Mouse (Mus musculus) adipocyte (in vitro differentiated cells): ENCODE measurements around the gene Gramd1b.

Experiments
- DNase-seq: peaks from one replicate; pipeline ENCODE4 v3.0.0-alpha.2; 2016; ENCODE audit warnings: low spot score

The Gramd1b gene

DNA sequence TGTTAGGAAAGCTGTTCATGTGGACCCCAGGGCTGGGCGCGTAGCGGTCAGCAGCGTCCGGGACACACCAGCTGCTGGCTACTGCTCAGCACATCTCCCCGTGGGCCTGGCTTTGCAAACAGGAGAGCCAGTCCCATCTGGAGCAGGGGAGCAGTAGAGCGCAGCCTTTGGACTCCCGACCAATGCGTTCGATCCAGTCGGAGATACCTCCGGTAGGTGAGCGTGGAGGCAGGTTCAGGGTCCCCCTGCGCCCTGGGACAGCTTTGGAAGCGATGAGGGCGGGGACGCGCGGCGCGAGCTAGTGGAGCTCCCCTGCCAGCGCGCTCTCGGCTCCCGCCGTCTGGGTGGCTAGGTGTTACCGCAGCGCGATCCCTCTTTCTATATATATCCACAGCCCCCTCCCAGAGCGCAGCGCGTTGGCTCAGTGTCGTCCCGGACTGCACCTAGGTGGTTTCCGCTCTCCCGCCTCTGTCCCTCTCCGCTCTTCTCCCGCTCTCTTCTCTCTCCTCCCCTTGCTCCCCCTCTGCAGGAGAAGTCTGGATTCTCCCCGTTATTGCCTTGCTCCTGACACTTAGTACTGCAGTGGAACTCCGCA is at the start of gene Gramd1b:
Gene Gramd1b, minus strand, starts transcription at position 357 of the 595 bp plus-strand sequence.
- no peak for DNase-seq

DNA sequence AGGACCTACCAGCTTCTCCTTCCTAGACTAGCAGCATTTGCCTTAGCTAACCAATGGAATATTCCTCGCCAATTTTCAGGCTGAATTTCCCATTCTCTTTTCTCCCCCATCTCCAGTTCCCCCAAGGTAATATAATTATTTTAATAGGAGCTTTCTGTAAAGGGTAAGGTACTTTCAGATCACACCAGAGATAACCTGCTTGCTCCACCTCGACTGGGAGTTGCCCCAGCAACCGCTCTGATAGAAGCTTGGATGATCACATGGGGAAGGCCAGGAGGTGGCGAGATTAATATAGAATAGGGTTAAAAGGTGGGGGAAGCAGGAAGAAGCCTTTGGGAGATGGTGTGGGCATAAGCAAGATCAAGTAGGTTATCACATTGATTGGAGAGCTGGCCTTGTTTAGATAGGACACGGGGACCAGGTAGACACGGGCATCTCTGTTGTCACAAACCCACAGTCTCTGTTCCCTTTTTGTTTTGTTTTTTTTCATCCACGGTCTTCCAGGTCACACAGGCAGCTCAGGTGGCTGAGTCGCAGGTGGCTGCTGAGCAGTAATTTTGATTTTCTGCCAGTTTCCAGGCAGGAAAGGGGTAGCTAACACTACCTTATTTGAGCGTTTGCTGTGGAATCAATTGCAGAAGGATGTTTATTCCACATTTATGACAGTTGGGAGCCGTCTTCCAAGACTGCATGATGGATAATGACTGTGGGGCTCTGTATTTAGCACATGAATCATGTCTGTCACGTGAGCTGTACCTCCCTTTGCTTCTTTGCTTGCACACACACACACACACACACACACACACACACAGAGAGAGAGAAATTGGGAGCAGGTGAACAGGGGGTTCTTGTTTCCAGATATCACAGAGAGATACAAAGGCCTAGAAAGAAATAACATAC is 47.8 kb upstream of the Gramd1b start:
- no peak for DNase-seq

DNA sequence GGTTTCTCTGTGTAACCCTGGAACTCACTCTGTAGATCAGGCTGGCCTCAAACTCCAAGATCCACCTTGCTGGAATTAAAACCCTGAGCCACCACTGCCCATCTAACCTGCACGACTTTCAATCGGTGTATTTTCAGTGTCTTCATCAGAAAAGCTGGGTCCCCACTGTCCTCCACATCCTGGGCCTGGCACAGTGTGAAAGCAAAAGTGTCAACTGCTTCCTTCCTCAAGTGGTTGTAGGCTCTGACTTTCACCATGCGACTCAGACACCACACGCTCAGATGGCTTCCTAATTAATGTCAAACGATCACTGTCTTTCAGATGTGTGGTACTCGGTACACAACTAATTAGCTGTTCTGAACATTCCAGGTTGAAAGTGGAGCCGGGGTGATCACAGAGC is 45.9 kb upstream of the Gramd1b start:
- no peak for DNase-seq

DNA sequence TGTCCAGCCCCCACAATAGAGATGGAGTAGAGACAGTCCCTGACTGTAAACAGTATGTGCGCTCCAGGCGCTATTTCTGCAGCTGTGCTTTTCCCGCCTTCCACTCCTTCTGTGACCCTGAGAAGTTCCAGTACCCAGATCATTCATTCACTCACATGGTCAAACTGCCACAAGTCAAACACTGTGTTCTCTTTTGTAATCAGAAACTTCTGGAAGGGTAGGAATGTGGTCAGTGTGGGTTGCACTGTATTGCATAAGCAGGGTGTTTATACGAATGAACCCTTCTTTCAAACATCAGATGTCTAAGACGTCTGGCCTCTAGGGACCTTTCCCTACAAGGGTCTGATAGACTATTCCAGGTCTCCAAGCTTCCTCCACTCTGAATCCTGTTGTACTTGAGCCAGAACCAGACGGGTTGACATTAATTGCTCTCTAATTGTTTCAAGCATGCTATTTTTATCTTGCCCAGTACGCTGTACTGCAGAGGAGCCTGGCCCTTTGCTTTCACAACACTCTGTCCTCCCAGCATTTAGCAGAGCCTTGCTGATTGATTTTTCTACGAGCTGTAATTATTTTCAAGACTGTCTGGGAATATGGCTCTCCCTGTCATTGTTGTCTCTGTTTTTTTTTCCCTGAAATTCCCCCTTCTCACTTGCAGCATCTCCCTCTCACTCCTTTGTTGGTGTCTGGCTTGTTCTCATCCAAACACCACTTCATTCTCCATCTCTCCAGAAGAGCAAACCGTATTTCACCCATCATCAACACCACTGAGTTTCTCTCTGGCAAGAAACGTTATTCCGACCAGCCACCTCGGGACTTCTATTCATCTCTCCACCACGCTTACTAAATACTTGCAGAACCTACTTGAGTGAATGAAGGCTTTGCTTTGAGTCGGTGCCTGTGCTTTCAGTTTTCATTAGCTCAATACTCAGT is 44.1 kb upstream of the Gramd1b start:
- peak; percentile 74 for DNase-seq

DNA sequence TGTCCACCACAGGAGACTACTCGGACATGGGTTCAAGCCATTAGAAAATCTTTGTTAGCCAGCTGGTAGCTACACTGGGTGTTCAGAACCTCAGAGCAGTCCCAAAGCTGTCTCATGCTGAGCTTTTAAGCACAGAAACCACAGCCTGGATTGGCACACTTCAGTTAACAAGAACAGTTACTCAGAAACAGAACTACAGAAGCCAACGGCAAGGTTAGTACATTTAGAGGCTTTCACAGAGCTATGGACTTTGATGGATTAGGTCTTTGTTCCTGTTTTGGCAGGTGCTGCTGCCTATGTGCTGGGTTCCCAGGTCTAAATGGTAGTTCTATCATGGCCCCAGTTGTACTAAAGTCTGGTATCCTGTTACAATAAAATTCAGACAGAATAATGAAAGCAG is 40.1 kb upstream of the Gramd1b start:
- no peak for DNase-seq

DNA sequence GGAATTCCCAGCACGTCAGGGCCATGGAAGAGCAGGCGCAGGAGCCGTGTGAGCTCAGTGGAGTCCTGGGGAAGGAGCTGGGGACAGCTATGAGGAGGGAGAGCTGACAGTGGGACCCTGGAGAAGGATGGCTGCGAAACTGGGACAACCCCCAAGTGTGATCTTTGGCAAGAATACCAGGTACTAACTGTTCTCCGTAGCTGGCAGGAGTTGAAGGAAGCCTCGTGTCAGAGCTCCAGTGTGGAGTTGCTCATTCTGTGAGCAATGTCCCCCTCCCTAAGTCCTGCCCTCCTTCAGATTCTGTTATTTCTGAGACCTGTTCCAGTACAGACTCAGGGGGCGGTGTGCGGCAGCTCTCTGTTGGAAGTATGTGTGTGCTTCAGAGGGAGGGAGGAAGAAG is 36.9 kb upstream of the Gramd1b start:
- DNase-seq: no peak

DNA sequence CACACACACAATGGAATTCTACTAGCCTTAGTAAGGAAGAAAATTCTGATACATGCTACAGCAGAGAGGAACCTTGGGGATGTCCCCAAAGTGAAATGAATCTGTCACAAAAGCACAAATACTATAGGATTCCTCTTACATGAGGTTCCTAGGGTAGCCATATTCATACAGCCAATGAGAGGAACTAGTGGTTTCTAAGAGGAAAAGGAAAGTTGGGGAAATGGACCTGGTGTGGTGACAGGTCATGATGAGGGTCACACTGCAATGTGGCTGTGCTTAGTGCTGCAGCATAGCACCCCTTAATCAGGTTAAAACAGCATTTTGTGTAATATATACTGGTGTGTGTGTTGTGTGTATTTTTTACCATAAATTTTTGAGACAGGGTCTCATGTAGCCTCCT is 32.6 kb upstream of the Gramd1b start:
- no peak for DNase-seq

DNA sequence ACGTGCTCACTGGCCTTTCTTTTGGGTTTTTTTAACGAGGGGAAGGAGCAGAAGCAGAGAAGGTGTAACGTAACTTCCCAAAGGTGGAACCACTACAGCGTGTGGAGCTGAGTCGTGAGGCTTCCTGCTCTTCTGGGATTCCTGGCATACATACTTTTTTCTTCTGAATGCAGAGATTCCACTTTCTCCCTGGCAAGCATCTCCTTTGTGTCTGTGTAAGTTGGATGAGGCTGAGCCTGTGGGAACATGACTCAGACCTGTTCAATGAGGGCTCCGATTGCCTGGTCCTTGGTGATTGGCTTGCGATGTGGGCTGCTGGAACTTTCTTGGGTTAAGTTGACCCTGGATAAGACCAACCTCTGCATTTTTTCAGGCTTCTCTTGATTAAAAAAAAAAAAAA is 28.5 kb upstream of the Gramd1b start:
- DNase-seq: no peak

DNA sequence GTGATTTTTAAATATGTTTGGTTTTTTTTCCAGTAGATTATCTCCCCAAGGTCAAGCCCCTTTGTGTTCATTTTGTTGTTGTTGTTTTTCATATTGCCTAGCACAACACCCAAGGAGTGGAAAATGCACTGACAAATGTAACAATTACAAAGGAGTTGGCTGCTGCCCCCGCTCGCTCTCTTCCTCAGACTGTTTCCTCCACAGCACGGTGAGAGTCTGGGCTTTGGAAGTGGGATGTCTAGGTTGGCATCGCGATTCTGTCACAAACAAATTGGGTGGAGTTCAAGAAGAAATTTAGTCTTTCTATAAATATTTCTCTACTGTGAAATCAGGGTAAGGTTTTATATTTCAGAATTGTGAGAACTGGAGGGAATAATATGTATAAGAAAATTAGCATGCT is 26.6 kb upstream of the Gramd1b start:
- DNase-seq: no peak

DNA sequence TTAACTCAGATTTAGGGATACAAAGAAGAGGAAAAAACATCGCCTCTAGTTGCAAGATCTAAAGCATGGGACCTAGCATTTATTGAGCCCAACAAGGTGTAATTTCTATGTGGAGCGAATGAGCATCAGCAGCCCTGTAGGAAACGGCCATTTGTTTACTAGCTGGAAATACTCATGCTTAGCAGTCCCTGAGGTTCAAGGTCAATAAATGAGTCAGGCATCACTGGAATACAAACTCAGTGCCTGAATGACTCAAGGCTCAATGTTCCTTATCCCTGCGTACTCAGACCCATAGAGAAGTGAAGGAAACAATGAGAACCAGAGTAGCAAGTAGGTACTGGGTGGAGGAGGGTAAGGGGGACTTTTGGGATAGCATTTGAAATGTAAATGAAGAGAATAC is 25.2 kb upstream of the Gramd1b start:
- no peak for DNase-seq

DNA sequence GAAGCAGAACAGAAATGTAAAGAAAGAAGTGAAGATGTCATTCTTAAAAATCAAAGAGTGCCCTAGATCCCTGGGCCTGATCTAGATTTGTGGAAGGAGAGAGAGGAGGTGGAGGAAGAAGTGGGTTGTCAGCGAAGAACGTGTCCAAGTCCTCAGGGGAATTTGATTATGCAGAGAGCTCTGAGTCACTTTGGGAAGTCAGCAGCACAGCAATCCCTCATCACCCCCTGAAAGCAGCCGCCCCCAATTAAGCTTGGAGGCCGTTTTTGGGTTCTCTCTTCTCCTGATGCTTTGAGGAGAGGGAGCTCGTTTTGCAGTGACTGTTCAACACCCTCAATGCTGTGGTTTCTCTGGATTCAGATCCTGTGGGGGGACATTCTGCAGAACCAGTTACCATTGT is 24.1 kb upstream of the Gramd1b start:
- DNase-seq: no peak

DNA sequence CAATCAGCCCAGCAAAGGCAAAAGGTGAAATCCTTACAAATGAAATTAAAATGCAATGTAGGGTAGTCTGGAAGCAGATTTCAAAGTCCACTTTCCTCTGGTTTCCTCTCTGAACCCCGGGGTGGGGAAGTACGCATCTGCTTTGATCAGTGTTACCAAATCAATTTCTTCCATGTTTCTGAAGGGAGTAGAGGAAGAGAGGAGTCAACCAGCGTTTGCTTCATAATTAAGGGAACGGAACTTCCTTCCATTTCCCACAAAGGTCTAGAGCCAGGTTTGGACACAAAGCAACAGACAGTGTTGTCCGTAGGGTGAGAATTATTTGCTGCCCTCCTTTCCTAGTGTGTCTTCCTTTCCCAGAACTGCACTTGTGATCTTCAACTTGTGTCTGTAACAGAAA is 16.7 kb upstream of the Gramd1b start:
- no peak for DNase-seq

DNA sequence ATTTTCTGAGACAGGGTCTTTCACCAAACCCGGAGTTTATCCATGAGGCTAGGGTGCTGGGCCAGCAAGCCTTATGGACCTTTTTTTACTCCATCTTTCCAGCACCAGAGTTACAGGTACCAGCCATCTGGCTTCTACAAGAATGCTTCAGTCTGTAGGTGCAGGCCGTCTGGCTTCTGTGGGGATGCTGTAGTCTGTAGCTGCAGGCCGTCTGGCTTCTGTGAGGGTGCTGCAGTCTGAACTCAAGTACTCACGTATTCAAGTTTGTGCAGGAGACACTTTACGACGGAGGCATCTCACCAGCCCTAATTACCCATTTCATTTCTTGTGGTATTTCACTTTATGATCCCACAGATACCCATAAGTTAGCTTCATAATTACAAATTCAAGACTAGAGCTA is 14.0 kb upstream of the Gramd1b start:
- DNase-seq: no peak

DNA sequence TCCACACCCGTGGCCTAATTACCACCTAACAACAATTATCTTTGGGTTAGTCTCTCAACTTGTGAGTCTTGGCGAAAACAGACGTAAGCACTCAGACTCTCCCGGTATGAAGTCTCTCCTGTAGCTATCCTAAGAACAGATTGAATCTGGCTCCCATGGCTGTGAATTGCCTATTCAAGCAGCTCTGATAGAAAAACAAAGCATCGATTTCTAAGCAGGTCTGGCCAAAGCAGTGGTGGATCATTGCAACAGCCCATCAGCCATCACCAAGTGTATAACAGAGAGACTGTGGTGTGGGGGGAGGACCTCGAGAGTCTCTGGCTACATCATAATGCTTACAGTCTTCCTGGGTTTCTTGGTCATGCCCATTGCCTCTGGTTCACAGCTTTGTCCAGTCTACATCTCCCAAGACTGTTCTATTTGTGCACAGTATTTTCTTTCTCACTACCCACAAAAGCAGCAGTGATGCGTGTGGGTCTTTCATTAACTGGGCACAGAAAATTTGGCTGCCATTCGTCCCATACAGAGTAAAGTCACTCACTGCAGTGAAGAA is 8.5 kb upstream of the Gramd1b start:
- DNase-seq: no peak

DNA sequence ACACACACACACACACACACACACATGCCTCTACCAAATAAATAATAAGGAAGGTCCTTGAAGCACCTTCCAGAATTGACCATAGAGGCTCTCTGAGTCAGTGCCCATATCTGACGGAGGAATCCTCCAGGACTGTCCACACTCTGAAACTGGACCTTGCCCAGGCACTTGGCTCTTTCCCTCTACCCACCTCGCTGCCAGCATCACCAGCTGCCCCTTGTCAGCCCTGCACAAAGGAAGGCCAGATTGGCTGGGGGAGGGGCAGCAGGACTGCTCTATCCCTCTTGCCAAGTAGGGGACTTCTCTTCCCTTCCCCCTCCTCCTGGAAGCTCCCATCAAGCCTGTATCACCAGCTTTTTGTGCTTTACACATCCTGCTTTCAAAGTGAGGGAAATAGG is 6.5 kb upstream of the Gramd1b start:
- DNase-seq: no peak

DNA sequence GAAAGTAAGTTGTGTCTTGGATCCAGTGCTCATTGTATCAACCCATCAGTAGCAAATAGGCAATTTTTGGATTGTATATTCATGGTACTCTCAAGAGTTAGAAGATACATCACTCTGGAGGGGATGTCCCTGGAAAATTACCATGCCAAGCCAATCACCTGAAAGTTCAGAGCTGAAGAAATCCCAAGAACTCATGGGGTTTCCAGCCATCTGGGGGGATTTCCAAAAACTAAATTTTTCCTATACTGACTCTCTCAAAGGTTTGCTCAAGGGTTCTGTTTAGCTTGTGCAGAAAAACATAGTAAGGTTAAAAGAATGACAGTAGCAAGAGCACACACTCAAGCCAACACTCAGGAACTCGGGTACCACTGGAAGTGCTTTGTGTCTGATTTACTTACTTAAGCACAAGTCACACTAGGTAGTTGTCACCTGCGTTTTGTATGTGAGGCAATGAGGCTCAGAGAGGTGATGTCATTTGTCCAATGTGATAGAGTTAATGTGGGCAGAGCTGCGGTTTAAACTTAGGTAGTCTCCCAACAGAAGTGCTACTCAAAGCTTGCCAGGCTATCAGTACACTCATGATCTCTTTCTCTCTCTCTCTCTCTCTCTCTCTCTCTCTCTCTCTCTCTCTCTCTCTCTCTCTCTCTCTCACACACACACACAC is 6.0 kb upstream of the Gramd1b start:
- DNase-seq: no peak

DNA sequence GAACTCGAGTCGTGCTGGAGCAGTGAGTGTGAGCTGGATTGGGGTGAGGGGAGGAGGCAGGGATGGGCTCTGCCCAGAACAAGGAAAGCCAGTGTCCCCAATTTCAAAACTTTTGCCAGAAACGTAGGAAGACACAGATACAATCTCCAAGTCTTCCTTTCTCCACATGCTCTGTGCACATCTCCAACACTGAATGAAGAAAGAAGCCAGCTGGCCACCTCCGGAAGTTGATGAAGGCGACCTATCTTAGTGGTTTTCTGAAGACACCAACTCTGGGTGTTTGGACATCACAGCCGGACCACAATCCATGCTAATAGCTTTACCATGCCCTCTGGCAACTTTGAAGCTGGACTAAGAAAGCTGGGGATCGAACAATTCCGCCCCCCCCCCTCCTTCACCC is 647 bp downstream of the Gramd1b start:
- no peak for DNase-seq

DNA sequence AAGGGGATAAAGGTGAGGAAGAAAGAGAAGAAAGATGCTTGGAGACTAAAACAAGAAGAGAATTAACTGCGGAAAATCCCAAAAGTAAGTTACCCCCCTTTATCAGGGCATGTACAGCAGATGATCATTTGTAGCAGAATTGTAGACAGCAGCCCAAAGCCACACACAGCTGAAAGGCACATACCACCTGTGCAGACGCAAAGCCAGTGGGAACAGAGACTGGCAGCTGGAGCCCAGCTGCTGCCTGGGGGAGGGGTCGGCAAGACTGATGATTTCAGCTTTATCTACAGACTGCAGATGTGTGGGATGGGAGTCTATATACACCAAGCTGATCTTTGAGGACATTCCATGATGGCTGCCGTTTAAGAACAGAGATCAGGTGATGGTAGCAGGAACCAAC is 2.5 kb downstream of the Gramd1b start:
- DNase-seq: no peak

DNA sequence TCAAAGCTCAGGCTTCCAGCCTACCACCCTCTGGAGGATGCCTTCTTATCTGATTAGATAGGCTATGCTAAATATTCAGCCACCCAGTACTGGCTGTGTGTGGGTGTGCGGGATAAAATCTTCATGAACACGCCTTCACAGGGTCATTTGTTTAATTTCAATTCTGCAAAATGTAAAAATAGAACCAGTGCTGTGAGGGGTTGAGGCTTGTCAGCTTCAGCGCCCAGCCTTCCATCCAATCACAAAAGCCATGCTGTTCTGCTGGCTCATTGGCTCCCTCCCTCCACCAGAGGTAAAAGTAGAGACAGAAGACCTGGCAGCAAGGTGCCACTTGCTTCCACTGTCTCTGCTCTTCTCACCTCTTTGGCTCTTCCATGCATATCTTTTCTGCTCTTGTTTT is 4.3 kb downstream of the Gramd1b start:
- DNase-seq: no peak

DNA sequence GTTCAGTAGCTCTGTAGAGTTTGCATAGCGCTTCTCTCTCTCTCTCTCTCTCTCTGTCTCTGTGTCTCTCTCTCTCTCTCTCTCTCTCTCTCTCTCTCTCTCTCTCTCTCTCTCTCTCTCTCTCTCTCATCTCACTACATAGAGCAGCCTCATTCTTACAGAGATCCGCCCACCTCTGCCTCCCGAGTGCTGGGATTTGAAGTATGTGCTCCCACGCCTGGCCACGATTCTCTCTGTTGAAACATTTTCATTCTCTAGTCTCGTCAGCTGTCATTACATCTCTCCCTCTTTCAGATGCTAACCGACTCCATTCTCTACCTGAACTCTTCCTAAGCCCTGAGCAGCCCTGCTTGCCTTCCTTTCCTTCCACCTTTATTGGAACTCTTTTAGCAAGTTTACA is 9.0 kb downstream of the Gramd1b start:
- no peak for DNase-seq

DNA sequence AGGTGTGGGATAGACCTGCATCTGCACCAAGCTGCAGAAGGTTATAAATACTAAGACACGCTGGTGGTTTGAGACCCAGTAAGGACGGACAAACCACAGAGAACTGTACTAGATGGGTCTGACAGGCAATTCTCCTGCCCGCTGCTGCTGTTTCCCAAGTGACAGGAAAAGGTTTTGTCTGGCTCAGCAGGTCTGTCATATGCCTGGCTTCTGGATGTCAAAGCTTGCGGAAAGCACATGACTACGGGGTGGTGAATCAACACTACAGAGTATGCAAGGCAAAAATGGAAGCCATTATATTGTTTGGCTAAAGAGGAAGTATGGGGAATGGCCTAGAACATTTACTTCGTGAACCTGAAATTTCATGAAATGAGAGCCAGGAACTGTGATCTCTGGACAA is 10.1 kb downstream of the Gramd1b start:
- DNase-seq: no peak

DNA sequence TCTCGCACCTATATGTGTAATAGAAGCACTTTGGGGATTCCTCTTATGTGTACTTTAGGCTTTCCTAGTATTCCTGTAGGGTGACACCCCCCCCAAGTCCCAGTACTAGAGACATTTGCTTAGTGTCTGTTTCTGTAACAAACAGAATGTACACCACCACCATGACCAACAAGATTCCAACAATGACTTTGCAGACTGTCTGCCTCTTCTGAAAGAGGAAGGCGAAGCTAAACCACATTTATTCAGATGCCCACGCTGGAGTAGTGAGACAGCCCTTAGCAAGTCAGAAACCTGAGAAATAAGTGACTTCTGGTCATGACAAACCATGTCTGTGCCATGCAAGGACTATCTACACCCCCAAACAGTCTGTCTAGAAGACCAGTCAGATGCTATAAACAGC is 11.9 kb downstream of the Gramd1b start:
- no peak for DNase-seq
